Mouse (Mus musculus) embryo, embryonic 10.5 days (tissue): ENCODE results near the gene Aurkaip1.

Experiments
- DNase-seq: peaks from one replicate; pipeline ENCODE4 v3.0.0-alpha.2; 2015; ENCODE audit warnings: low spot score

The Aurkaip1 gene

DNA sequence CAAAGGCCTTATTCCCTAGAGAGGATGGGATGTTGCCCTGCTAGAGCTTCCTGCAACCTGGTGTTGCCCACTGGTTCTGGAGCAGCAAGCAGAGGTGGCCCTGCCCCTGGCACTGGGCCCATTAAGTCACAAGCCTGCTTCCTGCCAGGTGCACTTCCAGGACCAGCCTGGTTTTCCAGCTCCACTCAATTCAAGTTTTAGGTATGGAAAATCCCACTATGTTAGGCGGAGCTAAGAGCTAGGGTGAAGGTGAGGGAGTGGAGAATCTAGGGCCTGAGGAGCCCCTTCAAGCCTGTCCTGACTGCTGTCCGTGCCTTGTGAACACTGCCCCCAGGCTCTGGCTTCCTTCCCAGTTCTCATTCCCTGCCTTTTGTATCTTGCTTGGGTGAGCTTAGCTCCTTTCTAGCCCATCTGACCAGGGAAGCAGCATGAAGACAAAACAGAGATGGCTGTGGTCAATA lies 20.9 kb downstream of the Aurkaip1 start:
- no peak for DNase-seq

DNA sequence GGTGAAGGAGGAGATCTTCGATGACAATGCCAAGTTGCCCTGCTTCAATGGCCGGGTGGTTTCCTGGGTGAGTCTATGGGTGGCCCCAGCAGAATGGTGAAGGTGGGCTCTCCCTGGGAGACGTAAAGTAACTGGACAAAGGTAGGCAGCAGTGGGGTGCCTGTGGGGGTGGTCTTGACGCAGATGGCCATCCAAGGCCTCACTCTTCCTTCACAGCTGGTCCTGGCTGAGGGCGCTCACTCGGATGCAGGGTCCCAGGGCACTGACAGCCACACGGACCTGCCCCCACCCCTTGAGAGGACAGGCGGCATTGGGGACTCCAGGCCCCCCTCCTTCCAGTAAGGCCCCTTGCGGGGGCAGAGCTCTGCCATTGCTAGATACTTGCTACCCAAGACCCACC lies 22.3 kb downstream of the Aurkaip1 start:
- DNase-seq = no peak

DNA sequence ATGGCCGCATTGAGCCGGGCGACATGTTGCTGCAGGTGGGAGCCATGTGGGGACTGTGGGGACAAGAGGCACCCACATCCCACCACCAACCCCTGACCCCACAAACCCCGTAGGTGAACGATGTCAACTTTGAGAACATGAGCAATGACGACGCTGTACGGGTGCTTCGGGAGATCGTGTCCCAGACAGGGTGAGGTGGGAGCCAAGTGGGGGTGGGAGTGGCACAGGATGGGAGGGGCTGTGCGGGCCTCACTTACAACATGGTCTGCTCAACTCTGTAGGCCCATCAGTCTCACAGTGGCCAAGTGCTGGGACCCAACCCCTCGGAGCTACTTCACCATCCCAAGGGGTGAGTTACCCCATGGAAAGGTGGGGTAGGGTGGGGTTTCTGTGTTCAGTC lies 23.9 kb downstream of the Aurkaip1 start:
- no peak for DNase-seq

DNA sequence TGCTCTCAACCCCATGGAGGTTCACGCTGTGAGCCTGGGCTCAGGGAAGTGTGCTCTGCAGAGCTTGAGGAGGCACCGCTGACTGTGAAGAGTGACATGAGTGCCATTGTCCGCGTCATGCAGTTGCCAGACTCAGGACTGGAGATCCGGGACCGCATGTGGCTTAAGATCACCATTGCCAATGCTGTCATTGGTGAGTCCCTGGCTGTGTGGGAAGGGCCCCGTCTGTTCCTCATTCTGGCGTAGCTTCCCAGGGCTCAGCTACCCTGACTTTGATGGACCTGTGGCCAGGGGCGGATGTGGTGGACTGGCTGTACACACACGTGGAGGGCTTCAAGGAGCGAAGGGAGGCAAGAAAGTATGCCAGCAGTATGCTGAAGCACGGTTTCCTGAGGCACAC lies 25.0 kb downstream of the Aurkaip1 start:
- no peak for DNase-seq

DNA sequence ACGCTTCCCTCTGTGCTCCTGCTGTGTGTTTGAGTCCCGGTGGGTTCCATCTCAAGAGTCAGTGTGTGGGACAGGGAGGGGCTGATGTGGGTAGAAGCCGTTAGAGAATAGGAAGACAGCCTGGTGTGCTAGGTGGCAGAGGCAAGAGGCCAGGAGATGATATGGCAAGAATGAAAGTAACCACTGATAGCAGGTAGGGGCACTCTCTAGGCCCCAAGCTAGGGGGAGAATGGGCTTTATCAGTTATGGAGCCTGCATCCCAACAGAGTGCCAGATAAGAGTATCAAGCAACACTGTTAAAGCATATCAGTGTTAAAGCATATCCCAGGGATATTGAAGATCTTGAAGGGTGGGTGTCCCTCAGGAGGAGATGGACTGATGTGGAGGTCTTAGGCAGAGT lies 25.8 kb downstream of the Aurkaip1 start:
- no peak for DNase-seq

DNA sequence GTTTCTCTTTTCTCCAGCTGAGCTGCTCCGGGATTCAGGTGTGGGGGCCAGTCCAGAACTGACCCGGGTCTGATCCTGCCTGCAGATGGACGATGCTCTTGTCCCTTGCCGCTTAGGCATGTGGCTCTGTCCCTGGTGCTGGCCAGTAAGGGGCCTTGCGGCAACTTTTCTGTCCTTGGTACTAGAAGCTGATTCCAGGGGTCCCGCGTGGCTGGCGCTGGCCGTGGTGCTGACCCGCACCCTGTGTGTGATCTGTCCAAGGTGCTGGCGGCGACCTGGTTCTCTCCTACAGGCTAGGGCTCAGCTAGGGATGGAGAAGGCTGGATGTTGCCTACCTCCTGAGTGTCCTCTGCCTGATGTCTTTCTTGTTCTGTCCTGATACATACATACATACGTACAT lies 28.2 kb downstream of the Aurkaip1 start:
- DNase-seq = peak; percentile 82

DNA sequence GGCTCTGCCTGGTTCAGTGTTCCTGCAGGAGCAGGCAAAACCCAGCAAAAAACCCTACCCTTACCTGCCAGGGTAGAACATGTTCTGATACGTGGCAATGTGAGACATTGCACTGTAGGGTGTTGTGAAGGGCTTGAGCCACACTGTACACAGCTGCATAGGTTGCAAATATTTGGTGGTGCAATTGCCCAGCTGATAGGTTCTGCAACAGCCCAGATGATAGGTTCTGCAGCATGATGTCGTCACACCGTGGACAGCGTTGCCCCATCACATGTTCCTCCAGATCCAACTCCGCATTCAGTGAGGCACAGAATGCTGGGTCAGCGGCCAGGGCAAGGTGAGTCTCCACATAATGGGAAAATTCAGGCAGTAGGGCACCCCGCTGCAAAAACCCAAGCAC lies 30.7 kb downstream of the Aurkaip1 start:
- no peak for DNase-seq

DNA sequence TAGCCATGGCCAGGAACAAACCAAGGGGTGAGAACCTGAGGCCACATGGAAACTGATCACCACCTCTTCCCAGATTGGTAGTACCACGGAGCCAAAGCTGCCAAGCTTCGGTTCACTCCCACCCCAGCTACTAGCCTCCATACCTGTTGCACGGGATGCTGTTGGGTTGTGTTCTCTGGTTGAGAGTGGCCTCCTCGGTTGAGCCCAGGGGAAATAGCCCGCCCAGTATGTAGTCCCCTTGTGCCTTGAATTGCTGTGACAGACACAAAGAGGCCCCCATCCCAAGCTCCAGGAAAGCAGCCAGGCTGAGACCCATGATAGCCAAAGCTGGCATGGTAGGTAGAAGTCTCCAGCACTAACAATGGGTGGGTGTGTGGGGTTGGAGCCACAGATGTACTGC lies 31.9 kb downstream of the Aurkaip1 start, which contains the start of gene Tas1r3:
TSS of gene Tas1r3 (minus strand) at position 362 of the 400 bp plus-strand sequence.
- no peak for DNase-seq

DNA sequence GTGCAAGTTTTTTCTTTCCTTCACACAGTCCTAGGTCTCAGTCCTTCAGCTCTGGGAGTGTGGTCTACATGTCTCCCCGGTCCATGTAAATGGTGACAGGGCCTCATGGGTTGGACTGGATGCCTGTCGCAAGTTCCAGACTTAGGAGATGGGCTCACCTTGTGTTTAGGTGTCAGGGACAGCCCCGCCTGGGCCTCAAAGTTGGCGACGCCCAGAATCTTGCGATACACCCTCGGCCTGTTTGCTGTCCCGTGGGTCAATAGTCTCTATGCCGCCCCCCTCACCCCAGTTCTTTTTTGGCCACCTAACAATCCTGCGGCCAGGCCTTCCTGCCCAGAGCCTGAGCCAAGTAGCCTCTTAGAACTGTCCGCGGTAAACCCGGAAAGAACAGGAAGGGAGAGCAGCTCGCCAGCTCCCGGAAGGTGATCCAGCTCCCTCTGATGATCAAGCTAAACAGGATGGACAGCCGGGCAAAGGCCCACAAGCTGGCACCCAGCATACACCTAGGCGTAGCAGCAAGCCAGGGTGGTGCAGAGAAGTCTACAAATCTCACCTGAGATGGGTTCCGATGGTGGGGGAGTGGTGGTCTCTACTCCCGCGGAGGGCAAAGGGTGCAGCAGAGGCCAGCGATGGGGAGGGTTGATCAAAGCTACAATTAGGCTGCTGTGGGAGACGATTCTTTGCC lies 37.7 kb downstream of the Aurkaip1 start:
- DNase-seq = peak; percentile 3

DNA sequence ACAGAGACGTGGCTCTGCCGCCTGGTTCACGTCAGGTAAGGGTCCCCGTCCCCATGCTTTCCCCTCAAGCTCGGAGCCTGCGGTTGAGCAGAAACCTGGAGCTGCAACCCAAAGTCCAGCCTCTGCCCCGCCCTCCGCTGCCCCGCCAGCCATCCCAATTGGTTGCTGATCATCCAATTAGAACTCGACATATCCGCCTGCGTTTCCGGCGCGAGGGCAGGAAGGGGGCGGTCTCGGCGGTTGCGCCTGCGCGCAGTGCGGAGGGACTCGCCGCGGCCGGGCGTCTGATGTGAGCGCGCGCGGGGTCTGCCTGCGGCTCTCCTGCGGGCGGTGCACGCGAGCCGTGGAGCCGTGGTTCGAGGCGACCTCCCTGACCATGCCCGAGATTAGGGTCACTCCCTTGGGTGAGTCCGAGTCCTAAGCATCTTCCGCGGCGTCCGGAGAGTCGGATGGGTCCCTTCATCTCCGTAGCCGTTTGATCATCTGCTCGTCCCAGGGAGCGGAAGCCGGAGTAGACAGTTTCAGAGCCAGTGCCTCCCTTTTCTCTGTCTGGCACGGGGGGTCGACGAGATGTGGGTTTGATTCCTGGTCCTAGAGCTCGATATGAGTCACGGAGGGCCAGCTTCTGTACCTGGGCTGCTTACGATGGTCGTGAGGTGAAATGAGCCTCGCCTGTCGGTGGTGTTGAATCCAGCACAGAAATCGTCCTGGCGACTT lies 38.4 kb downstream of the Aurkaip1 start, which contains the start of the genes Cptp and Ints11:
TSS of gene Cptp (minus strand) at position 124 of the 717 bp plus-strand sequence.
TSS of gene Ints11 (plus strand) at position 230 of the 717 bp plus-strand sequence.
- peak; percentile 96 for DNase-seq

DNA sequence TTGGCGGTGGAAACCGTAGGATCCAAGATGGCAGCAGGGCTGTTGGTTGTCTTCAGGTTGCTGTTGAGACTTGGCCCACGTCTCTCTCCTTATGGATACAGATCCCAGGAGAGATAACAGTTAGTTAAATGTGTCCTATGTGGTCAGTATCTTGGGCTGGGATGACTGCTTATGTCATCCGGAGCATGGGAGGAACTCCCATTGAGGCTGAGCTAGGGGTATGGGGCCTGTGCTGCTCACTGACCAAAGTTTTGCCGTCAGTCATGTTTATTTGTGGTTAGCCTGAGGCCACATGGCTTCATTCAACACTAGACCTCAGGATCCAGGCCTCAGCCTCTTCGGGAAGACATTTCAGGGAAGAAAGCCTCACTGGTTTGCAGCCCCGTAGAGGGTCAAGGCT lies 40.3 kb downstream of the Aurkaip1 start:
- DNase-seq = no peak
